12 mouse cellular contexts compared by ENCODE assay signal in genomic region chr6:30652425-30653188, GRCm38 (mm10). TPM values are rescaled to one million over a fixed set of nuclear protein-coding genes. Genes with fewer than 3 reads are reported as not detected.
DNase-seq lines count a peak whose midpoint lies in the region; ATAC-seq and TF ChIP-seq lines count a peak whose summit lies in the region.
"Had no signal": no experiment of that assay in that cellular context is flagged by ENCODE, and none has a peak within 500 bp of the region (broad histone marks: within the 10 kb centered on the region; RNA-seq: fewer than 3 reads in every experiment).

No protein-coding gene starts in this region.

- no peaks in the 10 kb centered on the region for H3K27me3 ChIP-seq in lung, embryonic 16.5 days (ENCODE audit: control insufficient read depth, insufficient read depth, low read depth, low read length)
- no peaks in the 10 kb centered on the region for H3K27me3 ChIP-seq in limb, embryonic 14.5 days (ENCODE audit: control insufficient read depth, insufficient read depth, low read length)

- TF ChIP-seq CTCF in gastrocnemius, adult 2 months (IDR thresholded peaks at IDR 0.05) = no peak

- H3K9ac ChIP-seq in lung, embryonic 16.5 days (ENCODE audit: low read length) = no peak overlapping the region
- peak overlapping the region; percentile 38; the same call in 1 of the 2 replicates for H3K9ac ChIP-seq in limb, embryonic 14.5 days (ENCODE audit: low read depth, low read length, severe bottlenecking)

- H3K4me2 ChIP-seq in lung, embryonic 16.5 days (ENCODE audit: low read depth, low read length) = no peak overlapping the region
- no peak overlapping the region for H3K4me2 ChIP-seq in limb, embryonic 14.5 days (replicated peaks; ENCODE audit: low read depth, low read length, severe bottlenecking)

- no peaks in the 10 kb centered on the region for H3K9me3 ChIP-seq in lung, embryonic 16.5 days (ENCODE audit: control insufficient read depth, low read length)
- no peaks in the 10 kb centered on the region for H3K9me3 ChIP-seq in limb, embryonic 14.5 days (ENCODE audit: control insufficient read depth, low read length)

- 33% methylated on average over 9 of the region's 9 CpGs for WGBS in lung, embryonic 16.5 days
- WGBS in limb, embryonic 14.5 days = 38% methylated on average over 9 of the region's 9 CpGs

- no peak for TF ChIP-seq POLR2A in limb, embryonic 14.5 days (IDR thresholded peaks at IDR 0.05; ENCODE audit: borderline replicate concordance, extremely low read depth, insufficient read depth, insufficient read length)

- 0 out of 2 replicates have a peak, but pooled peaks cover 2% of the 10 kb centered on the region for H3K36me3 ChIP-seq in lung, embryonic 16.5 days (ENCODE audit: control insufficient read depth, insufficient read depth, low read length)
- H3K36me3 ChIP-seq in limb, embryonic 14.5 days (ENCODE audit: control insufficient read depth, insufficient read depth, low read length) = peaks cover 12% of the 10 kb centered on the region; the same call in 1 of the 2 replicates

- H3K4me1 ChIP-seq in lung, embryonic 16.5 days (replicated peaks; ENCODE audit: control insufficient read depth, insufficient read depth, low read length) = peaks cover 35% of the 10 kb centered on the region
- H3K4me1 ChIP-seq in limb, embryonic 14.5 days (ENCODE audit: control insufficient read depth, insufficient read depth, low read length) = peaks cover 80% of the 10 kb centered on the region

- DNase-seq in gastrocnemius, adult 2 months = no peak
- DNase-seq in gastrocnemius, postnatal 4 days (ENCODE audit: low spot score in 2 of 2) = no peak
- DNase-seq in lung, postnatal 4 days = no peak
- DNase-seq in limb, embryonic 14.5 days (ENCODE audit: low spot score) = no peak
- DNase-seq in urinary bladder, postnatal 36 days (ENCODE audit: low spot score in 2 of 2) = no peak
- no peak for DNase-seq in left cerebral cortex, adult 8-10 months (ENCODE audit: low spot score in 2 of 2)
- no peak for DNase-seq in spleen, postnatal 36 days (ENCODE audit: low spot score in 2 of 2)
- DNase-seq: kidney, adult 2 months; lung, adult 2 months; thymus, postnatal 25 days had no signal

- peak overlapping the region; percentile 28; the same call in 1 of the 2 replicates for H3K27ac ChIP-seq in gastrocnemius, adult 2 months
- peak overlapping the region; percentile 87 for H3K27ac ChIP-seq in lung, embryonic 16.5 days (ENCODE audit: low read length)
- peak overlapping the region; percentile 95 for H3K27ac ChIP-seq in limb, embryonic 14.5 days (replicated peaks; ENCODE audit: low read depth, low read length)

- peak; percentile 62 for ATAC-seq in lung, embryonic 16.5 days (ENCODE audit: low read depth)
- no peak for ATAC-seq in limb, embryonic 14.5 days (ENCODE audit: low FRiP score, low read depth)

- intact Hi-C loops in gastrocnemius, adult 2 months (cut with DNase I) = no loop called here

- H3K4me3 ChIP-seq in gastrocnemius, adult 2 months = no peak overlapping the region
- no peak overlapping the region for H3K4me3 ChIP-seq in lung, embryonic 16.5 days (ENCODE audit: low read length)
- H3K4me3 ChIP-seq in limb, embryonic 14.5 days (replicated peaks; ENCODE audit: low read length) = no peak overlapping the region
- H3K4me3 ChIP-seq: erythroblast, embryonic 14.5 days had no signal

RNA-seq across cellular contexts. Expression of gene Cpa1, which starts 13.6 kb away (rescaled TPM):
- total RNA-seq in gastrocnemius, adult 2 months (2021) = not detected
- total RNA-seq in gastrocnemius, postnatal 4 days (2021) = under 1 TPM; 0.44 to 0.64 TPM
- polyA plus RNA-seq in lung, embryonic 16.5 days (2015; fragmentation: Nextera tagmentation; extraction: Ambion mirVana) = 5.4 and 5.7 TPM in 2 replicates
- polyA plus RNA-seq in limb, embryonic 14.5 days (2012; rRNA removed) = 1.4 and 2.8 TPM in 2 replicates
- 1.1 and 1.3 TPM in 2 replicates for polyA plus RNA-seq in limb, embryonic 14.5 days (2014; fragmentation: Nextera tagmentation; extraction: Ambion mirVana)
- not detected for total RNA-seq in left cerebral cortex, adult 8-10 months (2022)
- polyA plus RNA-seq: erythroblast, embryonic 14.5 days had no signal

RNA-seq across cellular contexts. Expression of gene Cep41, which starts 40.9 kb away (rescaled TPM):
- total RNA-seq in gastrocnemius, adult 2 months (2021) = 1 to 10 TPM in 1 of 2 experiments, under 1 TPM in 1; 0.20 to 1.6 TPM
- total RNA-seq in gastrocnemius, postnatal 4 days (2021) = 10 to 100 TPM; 22.2 to 23.0 TPM
- 15.6 and 16.0 TPM in 2 replicates for polyA plus RNA-seq in lung, embryonic 16.5 days (2015; fragmentation: Nextera tagmentation; extraction: Ambion mirVana)
- polyA plus RNA-seq in limb, embryonic 14.5 days (2012; rRNA removed) = 44.3 and 48.5 TPM in 2 replicates
- 41.1 and 50.9 TPM in 2 replicates for polyA plus RNA-seq in limb, embryonic 14.5 days (2014; fragmentation: Nextera tagmentation; extraction: Ambion mirVana)
- 1 to 10 TPM; 4.9 to 6.6 (median 6.1) TPM for total RNA-seq in left cerebral cortex, adult 8-10 months (2022)

RNA-seq across cellular contexts. Expression of gene Cpa5, which starts 41.8 kb away (rescaled TPM):
- not detected for total RNA-seq in gastrocnemius, adult 2 months (2021)
- total RNA-seq in gastrocnemius, postnatal 4 days (2021) = 1 to 10 TPM; 1.6 to 1.9 TPM
- polyA plus RNA-seq in lung, embryonic 16.5 days (2015; fragmentation: Nextera tagmentation; extraction: Ambion mirVana) = 0.33 TPM in 1 of 2 replicates, not detected in the other
- 0.81 and 0.87 TPM in 2 replicates for polyA plus RNA-seq in limb, embryonic 14.5 days (2012; rRNA removed)
- 0.57 and 0.99 TPM in 2 replicates for polyA plus RNA-seq in limb, embryonic 14.5 days (2014; fragmentation: Nextera tagmentation; extraction: Ambion mirVana)
- not detected for total RNA-seq in left cerebral cortex, adult 8-10 months (2022)
- polyA plus RNA-seq: erythroblast, embryonic 14.5 days; kidney, adult 2 months; lung, adult 2 months had no signal

Comparison
In these comparisons a context has a peak if more than half of its experiments do, and no peak if none do; other contexts are left out.
1. H3K27ac ChIP-seq: peak in every context shown above with its lines; median percentile 95 in limb, embryonic 14.5 days; 87 in lung, embryonic 16.5 days; 28 in gastrocnemius, adult 2 months.